Mouse (Mus musculus) MEL (cell line): ENCODE results near the gene Rassf2. TPM values are rescaled to one million over a fixed set of nuclear protein-coding genes. Genes with fewer than 3 reads are reported as not detected.

Experiments used
- DNase-seq: peaks from one replicate; pipeline ENCODE4 v3.0.0; 2011; ENCODE audit warnings: low read depth, low spot score
- H3K27ac ChIP-seq: 2 replicates; pipeline ENCODE4 v1.5.1; 2012; ENCODE audit warnings: low read depth, mild to moderate bottlenecking, control low read depth, low read length, moderate library complexity; ENCODE audit not compliant: control insufficient read depth
- H3K27me3 ChIP-seq, 2 experiments: fragments of 150-350 bp in 1 of 2; sonication (generic) in 1 of 2; 2 replicates each; pipeline ENCODE4 v1.6.1; 2012; ENCODE audit warnings: low read length in 2 of 2, mild to moderate bottlenecking in 2 of 2, improper control_type of control experiment in 1 of 2, moderate library complexity in 1 of 2; ENCODE audit not compliant: insufficient read depth in 2 of 2, control insufficient read depth in 1 of 2
- H3K36me3 ChIP-seq, 2 experiments: 2 replicates each; pipeline ENCODE4 v1.6.1; 2012 to 2014; ENCODE audit warnings: low read length in 2 of 2, improper control_type of control experiment in 1 of 2, inconsistent platforms in 1 of 2, mild to moderate bottlenecking in 1 of 2; ENCODE audit not compliant: insufficient read depth in 2 of 2, control insufficient read depth in 1 of 2
- H3K4me1 ChIP-seq, 2 experiments: fragments of 150-350 bp in 1 of 2; sonication (generic) in 1 of 2; 2 replicates each; pipeline ENCODE4 v1.6.1; 2012; ENCODE audit warnings: low read length in 2 of 2, improper control_type of control experiment in 1 of 2, mild to moderate bottlenecking in 1 of 2; ENCODE audit not compliant: insufficient read depth in 2 of 2, control insufficient read depth in 1 of 2
- H3K4me3 ChIP-seq, 2 experiments: fragments of 150-350 bp in 1 of 2; sonication (generic) in 1 of 2; 2 replicates each; pipeline ENCODE4 v1.5.1; 2012; ENCODE audit warnings: low read depth in 2 of 2, low read length in 2 of 2, mild to moderate bottlenecking in 2 of 2, moderate library complexity in 2 of 2, control low read depth in 1 of 2, improper control_type of control experiment in 1 of 2; ENCODE audit not compliant: control insufficient read depth in 1 of 2, insufficient read depth in 1 of 2
- H3K79me2 ChIP-seq: 2 replicates; pipeline ENCODE4 v1.6.1; 2012; ENCODE audit warnings: mild to moderate bottlenecking, low read length, moderate library complexity; ENCODE audit not compliant: control insufficient read depth, poor library complexity, insufficient read depth
- H3K9ac ChIP-seq: 2 replicates; pipeline ENCODE4 v1.6.1; 2012; ENCODE audit warnings: low read depth, mild to moderate bottlenecking, control low read depth, low read length, moderate library complexity; ENCODE audit not compliant: control insufficient read depth, poor library complexity, severe bottlenecking
- H3K9me3 ChIP-seq: fragments of 150-350 bp; sonication (generic); replicated peaks from 2 replicates; pipeline ENCODE4 v1.6.1; 2012; ENCODE audit warnings: mild to moderate bottlenecking, low read length, improper control_type of control experiment, moderate library complexity; ENCODE audit not compliant: insufficient read depth
- CHD1 ChIP-seq: IDR thresholded peaks from 2 replicates; pipeline ENCODE4 v1.6.1; 2012; ENCODE audit warnings: low read depth, mild to moderate bottlenecking, inconsistent platforms, low read length, improper control_type of control experiment
- CHD2 ChIP-seq: IDR thresholded peaks from 2 replicates; pipeline ENCODE4 v1.6.1; 2011; ENCODE audit warnings: low read length, improper control_type of control experiment
- CTCF ChIP-seq, 3 experiments: IDR thresholded peaks in 2 of 3; conservative IDR thresholded peaks in 1 of 3; 2 replicates each; pipeline ENCODE4 v1.5.1; 2011 to 2012; ENCODE audit warnings: low read length in 3 of 3, low read depth in 2 of 3, mild to moderate bottlenecking in 2 of 3, improper control_type of control experiment in 1 of 3, inconsistent platforms in 1 of 3, mixed read lengths in 1 of 3, moderate library complexity in 1 of 3; ENCODE audit not compliant: control insufficient read depth in 1 of 3, insufficient read depth in 1 of 3, poor library complexity in 1 of 3, severe bottlenecking in 1 of 3
- E2F4 ChIP-seq: IDR thresholded peaks from 2 replicates; pipeline ENCODE4 v1.6.1; 2011; ENCODE audit warnings: low read depth, low read length, improper control_type of control experiment, borderline replicate concordance
- EP300 ChIP-seq, 2 experiments: IDR thresholded peaks; 2 replicates each; pipeline ENCODE4 v1.6.1; 2011; ENCODE audit warnings: improper control_type of control experiment in 2 of 2, low read length in 2 of 2, low read depth in 1 of 2, mild to moderate bottlenecking in 1 of 2
- ETS1 ChIP-seq: IDR thresholded peaks from 2 replicates; pipeline ENCODE4 v1.6.1; 2012; ENCODE audit warnings: low read depth, mild to moderate bottlenecking, inconsistent platforms, low read length, improper control_type of control experiment, moderate library complexity
- GATA1 ChIP-seq: IDR thresholded peaks from 2 replicates; pipeline ENCODE4 v1.6.1; 2011; ENCODE audit warnings: low read depth, low read length, improper control_type of control experiment
- HCFC1 ChIP-seq: IDR thresholded peaks from 2 replicates; pipeline ENCODE4 v1.6.1; 2012; ENCODE audit warnings: low read depth, mild to moderate bottlenecking, inconsistent platforms, low read length, improper control_type of control experiment, moderate library complexity
- JUND ChIP-seq: IDR thresholded peaks from 2 replicates; pipeline ENCODE4 v1.6.1; 2011; ENCODE audit warnings: low read depth, mild to moderate bottlenecking, improper control_type of control experiment, low read length
- KAT2A ChIP-seq: conservative IDR thresholded peaks from 2 replicates; pipeline ENCODE4 v1.6.1; 2012; ENCODE audit warnings: low read depth, low read length, improper control_type of control experiment, inconsistent platforms
- MAFK ChIP-seq: IDR thresholded peaks from 2 replicates; pipeline ENCODE4 v1.6.1; 2011; ENCODE audit warnings: low read depth, mild to moderate bottlenecking, low read length, improper control_type of control experiment, borderline replicate concordance
- MAZ ChIP-seq: IDR thresholded peaks from 2 replicates; pipeline ENCODE4 v1.6.1; 2012; ENCODE audit warnings: low read depth, mild to moderate bottlenecking, inconsistent platforms, low read length, improper control_type of control experiment
- MXI1 ChIP-seq: IDR thresholded peaks from 2 replicates; pipeline ENCODE4 v1.6.1; 2011; ENCODE audit warnings: mild to moderate bottlenecking, low read depth, low read length, improper control_type of control experiment
- MYB ChIP-seq: IDR thresholded peaks from 2 replicates; pipeline ENCODE4 v1.6.1; 2011; ENCODE audit warnings: mild to moderate bottlenecking, low read depth, low read length, improper control_type of control experiment
- NELFE ChIP-seq: IDR thresholded peaks from 2 replicates; pipeline ENCODE4 v1.6.1; 2011; ENCODE audit warnings: low read depth, low read length, improper control_type of control experiment
- POLR2AphosphoS2 ChIP-seq: IDR thresholded peaks from 2 replicates; pipeline ENCODE4 v1.6.1; 2011; ENCODE audit warnings: low read length, improper control_type of control experiment
- RAD21 ChIP-seq: IDR thresholded peaks from 2 replicates; pipeline ENCODE4 v1.6.1; 2011; ENCODE audit warnings: mild to moderate bottlenecking, low read depth, low read length, improper control_type of control experiment
- RCOR1 ChIP-seq: IDR thresholded peaks from 2 replicates; pipeline ENCODE4 v1.6.1; 2012; ENCODE audit warnings: low read depth, mild to moderate bottlenecking, inconsistent platforms, low read length, improper control_type of control experiment
- TBP ChIP-seq: IDR thresholded peaks from 2 replicates; pipeline ENCODE4 v1.8.0; 2011; ENCODE audit warnings: low read depth, low read length, improper control_type of control experiment
- ZMIZ1 ChIP-seq: IDR thresholded peaks from 2 replicates; pipeline ENCODE4 v1.6.1; 2012; ENCODE audit warnings: low read depth, mild to moderate bottlenecking, inconsistent platforms, low read length, improper control_type of control experiment, moderate library complexity
- polyA plus RNA-seq, 2 experiments: library from polyadenylated mRNA; stranded (reverse) in 1 of 2; unstranded in 1 of 2; fragments of >175 nt in 1 of 2; fragments of >200 nt in 1 of 2; gene quantifications; 2 replicates each; pipeline versions ENCODE4 v1.2.1 to v1.2.4; 2012; ENCODE audit warnings: low replicate concordance in 2 of 2, low read depth in 1 of 2; ENCODE audit not compliant: insufficient read length in 2 of 2, insufficient read depth in 1 of 2, missing spikeins in 1 of 2
- total RNA-seq: library from RNA; depleted of rRNA; stranded (reverse); fragments of 300-350 nt; gene quantifications from 2 replicates; pipeline ENCODE4 v1.2.3, GENCODE M21; 2012

The Rassf2 gene
- total and polyA plus RNA-seq, 3 experiments, result 0.69 to 4.1 TPM; not detected in 1

- Histone ChIP-seq H3K36me3 (peaks cover 0 to 12% of the 10 kb centered on the region in 2 experiments; a peak in 2 of 4 replicates), H3K4me3 (peak overlapping the region; percentile 32 to 41; a peak in 2 of 4 replicates), H3K79me2 (no peaks in the 10 kb centered on the region), H3K9ac (no peak overlapping the region), H3K27me3 (no peaks in the 10 kb centered on the region)
- no peak for DNase-seq
- TF ChIP-seq CTCF (IDR thresholded peaks at IDR 0.05 in 2 of 3, conservative IDR thresholded peaks at IDR 0.05 in 1 of 3; ENCODE audit: control insufficient read depth in 1 of 3, insufficient read depth in 1 of 3, low read depth in 2 of 3, low read length in 3 of 3, poor library complexity in 1 of 3, severe bottlenecking in 1 of 3), result no peak
- TF ChIP-seq MXI1, result no peak
- no peak for TF ChIP-seq ZMIZ1
- TF ChIP-seq RCOR1, result no peak
- TF ChIP-seq MAZ, result no peak
- TF ChIP-seq TBP, result no peak
- no peak for TF ChIP-seq RAD21
- TF ChIP-seq, all 39 proteins: peak for 0
- Histone ChIP-seq H3K9me3 (no peaks in the 10 kb centered on the region), H3K27ac (no peak overlapping the region), H3K4me1 (peaks cover 6 to 36% of the 10 kb centered on the region in 2 experiments; a peak in 3 of 4 replicates)
These were observed 633 bp upstream of the Rassf2 start for GRCm38 (mm10) chr2:132030418-132031363.

DNA sequence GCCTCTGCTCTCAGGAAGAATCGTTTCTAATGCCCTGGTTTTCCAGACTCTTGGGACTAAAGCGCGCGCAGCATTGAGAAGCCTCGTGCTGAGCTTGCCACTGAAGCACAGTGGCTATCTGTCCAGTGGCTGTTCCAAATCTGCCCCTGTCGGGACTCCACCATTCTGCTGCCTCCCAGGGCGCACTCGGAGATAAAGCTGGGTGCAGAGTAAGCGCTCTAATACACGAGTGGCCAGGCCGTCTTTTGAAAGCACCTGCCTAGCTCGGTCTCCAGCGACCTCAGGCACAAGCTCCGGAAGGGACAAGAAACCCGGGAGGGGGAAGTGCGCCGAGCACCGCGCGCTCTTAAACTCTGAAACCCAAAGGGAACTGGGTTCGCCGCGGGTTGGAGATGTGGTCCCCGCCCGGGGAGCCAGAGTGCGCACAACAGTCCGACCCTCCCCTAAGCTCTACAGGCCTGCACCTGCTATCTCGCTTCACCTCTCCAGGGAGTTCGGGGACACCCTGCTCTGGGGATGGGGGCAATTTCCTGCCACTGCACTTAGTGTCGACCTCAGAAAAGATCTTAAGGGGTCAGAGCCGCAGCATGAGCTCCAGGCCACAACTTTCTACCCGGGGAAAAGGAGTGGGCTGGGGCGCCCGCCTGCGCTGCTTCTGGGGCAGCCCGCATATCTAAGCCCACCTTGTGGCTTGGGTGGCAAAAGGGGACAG, 1.0 kb downstream of the Rassf2 start:
- DNase-seq, result peak; percentile 59
- H3K27ac ChIP-seq, result no peak overlapping the region
- peaks cover 0 to 24% of the 10 kb centered on the region in 2 experiments; a peak in 2 of 4 replicates for H3K4me1 ChIP-seq
- H3K27me3 ChIP-seq, result no peaks in the 10 kb centered on the region
- no peaks in the 10 kb centered on the region for H3K79me2 ChIP-seq
- H3K4me3 ChIP-seq, result peak overlapping the region; percentile 64 to 68
- TF ChIP-seq MAZ (no peak), HCFC1 (no peak), KAT2A (no peak), NELFE (no peak), CHD1 (no peak), MAFK (no peak), EP300 (IDR thresholded peaks at IDR 0.05; ENCODE audit: low read depth in 1 of 2, low read length in 2 of 2) (no peak), POLR2AphosphoS2 (no peak), MYB (no peak), GATA1 (no peak), TBP (no peak), RAD21 (no peak), CHD2 (no peak), ZMIZ1 (no peak), ETS1 (no peak), JUND (no peak), E2F4 (no peak)
- H3K9ac ChIP-seq, result peak overlapping the region; percentile 53
- H3K36me3 ChIP-seq, result peaks cover 0 to 3% of the 10 kb centered on the region in 2 experiments; a peak in 2 of 4 replicates
- no peaks in the 10 kb centered on the region for H3K9me3 ChIP-seq
